Mouse (Mus musculus) gastrocnemius, adult 18-20 months (tissue): ENCODE measurements around the gene Aifm2. TPM values are rescaled to one million over a fixed set of nuclear protein-coding genes. Genes with fewer than 3 reads are reported as not detected.

Experiments used
- DNase-seq: peaks from one replicate; pipeline ENCODE4 v3.0.0; 2021; ENCODE audit warnings: low spot score
- total RNA-seq, 2 experiments: library from RNA; stranded (reverse); gene quantifications; 2 replicates each; pipeline ENCODE4 v1.2.3; 2021

Gene Aifm2
- total RNA-seq, 2 experiments from 2014 or later = 12.4 to 15.2 TPM

DNA sequence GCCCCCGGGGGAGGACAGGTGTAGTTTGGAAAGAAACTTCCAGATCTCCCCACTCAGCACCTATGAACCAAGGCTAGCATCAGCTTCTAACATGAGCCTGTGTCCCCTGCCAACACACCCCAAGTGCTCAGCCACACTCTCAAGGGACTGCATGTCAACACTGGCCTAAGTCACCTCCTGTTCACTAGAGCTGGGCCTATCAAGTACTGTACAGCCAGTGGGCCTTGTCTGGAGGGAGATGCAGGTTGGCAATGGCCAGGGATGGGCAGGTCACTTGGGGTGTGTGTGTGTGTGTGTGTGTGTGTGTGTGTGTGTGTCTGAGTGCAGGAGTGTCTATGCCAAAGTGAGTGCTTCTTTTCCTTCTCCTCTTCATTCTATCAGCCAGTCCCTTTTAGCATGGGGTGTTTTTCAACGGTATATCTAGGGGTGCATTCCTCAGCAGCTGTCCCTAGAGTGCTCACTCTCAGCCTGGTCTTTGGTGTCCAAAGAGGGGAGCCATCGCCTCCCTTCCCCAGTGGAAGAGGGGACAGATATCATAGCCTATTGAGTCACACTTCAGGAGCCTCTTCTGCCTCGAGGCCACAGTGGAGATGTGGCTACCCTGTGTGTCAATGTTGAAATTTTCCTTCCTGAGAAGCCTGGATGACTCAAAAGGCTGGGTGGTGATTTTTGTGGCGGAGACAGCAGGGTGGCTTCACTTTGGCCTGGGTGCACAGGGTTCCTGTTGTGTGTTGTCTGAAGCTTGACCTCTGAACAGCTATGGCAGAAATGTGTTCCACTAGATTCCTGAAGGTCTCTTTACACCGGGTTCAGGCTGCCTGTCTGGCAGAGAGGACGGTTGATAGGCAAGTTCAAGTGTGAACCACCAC, 1.2 kb downstream of the Aifm2 start:
- DNase-seq = no peak

DNA sequence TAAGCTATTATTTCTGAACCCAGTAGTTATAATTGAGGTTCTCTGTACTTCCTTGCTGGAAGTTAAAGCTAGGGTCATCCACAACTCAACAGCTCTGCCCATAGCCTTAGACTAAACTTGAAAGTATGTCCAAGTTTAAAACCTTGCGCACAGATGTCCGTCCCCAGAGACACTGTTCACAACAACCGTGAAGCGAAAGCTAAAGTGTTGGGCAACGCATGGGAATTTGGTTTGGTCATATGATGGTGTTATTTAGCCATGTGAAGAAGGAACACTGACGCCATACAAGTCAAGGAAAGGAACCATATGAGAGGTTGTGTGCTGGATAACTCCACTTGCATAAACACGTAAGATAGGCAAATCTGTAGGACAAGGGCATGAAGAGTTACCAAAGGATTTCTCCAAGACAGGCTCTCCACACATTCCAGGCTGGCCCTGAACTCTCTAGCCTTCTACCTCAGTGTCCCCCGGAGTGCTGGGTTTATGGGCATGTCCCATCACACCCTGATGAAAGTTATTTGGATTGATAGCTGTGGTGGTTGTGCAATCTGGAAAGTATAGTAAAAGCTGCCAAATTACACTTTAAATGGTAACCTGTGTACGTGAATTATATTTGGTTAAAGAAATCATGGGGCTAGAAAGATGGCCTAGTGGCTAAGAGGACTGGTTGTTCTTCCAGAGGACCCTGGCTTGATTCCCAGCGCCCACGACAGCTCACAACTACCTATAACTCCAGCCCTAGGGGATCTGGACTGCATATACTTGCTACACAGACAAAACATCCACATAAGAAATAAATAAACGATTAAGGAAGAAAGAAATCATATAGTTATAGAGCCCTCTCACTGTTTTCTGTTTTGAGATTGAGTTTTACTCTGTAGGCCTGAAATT, 2.6 kb downstream of the Aifm2 start:
- DNase-seq = no peak

DNA sequence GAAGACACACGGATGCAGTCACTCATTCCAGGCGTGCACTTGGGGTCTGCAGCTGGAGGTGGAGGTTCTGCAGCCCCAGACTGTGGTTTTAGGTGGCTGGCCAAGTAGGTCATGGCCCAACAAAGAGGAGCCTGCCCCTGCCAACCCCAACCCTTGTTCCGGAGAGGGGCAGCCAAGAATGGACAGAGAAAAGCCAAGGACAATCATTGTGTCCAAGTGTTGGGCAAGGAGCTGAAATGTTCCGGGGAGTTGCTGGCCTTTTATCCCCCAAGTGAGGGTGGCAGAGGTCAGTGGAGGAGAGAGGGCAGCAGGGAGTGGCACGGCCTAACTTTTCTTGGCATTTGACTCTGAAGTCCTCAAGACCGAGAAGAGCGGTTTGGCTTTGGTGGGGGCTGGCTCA, 5.3 kb downstream of the Aifm2 start:
- no peak for DNase-seq

DNA sequence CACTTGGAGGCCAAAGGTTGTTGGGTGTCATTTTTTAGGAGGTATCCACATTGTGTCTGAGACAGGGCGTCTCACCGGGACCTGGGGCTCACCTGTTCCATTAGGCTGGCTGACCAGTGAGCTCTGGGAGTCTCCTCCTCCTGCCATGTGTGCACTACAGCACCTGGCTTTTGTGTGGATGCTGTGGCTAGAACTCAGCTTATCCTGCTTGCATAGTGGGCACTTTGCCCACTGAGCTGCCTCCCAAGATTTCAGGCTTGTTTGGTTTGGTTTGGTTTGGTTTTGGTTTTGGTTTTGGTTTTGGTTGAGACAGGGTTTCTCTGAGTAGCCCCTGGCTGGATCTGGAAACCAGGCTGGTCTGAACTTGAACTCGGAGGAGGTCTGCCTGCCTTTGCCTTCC, 7.2 kb downstream of the Aifm2 start:
- DNase-seq = no peak

DNA sequence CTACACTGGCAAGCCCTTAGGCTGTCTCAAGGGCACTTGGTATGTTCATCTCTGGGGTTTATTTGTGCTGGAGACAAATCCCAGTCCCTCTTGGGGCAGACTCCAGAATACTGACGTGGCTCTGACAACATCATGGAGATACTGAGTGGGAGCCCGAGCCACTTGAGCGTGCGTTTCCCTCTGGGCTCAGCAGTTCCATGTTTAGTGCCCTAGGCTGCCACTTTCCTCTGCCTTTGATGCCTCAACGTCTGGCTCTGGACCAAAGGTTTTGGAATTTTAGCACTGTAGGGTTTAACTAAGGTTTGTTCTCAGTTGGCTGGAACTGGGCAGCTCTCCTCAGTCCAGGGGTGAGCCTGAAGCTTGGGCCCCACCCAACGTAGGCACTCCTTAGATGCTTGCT, 8.2 kb downstream of the Aifm2 start:
- no peak for DNase-seq

DNA sequence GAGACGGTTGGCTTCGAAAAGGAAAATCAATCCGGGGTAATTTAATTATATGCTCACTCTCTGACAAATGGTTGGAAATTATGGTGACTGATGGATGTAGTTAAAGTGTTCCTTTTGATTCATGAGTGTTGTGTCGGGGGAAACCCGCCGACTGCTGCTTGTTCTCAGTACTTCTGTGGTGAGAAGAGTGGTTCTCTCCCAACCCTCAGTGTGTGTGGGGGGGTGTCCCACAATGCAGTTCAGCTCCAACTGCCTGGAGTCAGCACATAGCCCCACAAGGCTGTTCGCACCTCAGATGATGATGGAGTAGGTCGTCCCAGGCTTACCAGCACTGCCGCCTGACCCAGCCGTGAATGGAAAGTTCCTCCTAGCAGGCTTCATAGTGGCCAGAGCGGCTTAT, 14.1 kb downstream of the Aifm2 start:
- DNase-seq = no peak

DNA sequence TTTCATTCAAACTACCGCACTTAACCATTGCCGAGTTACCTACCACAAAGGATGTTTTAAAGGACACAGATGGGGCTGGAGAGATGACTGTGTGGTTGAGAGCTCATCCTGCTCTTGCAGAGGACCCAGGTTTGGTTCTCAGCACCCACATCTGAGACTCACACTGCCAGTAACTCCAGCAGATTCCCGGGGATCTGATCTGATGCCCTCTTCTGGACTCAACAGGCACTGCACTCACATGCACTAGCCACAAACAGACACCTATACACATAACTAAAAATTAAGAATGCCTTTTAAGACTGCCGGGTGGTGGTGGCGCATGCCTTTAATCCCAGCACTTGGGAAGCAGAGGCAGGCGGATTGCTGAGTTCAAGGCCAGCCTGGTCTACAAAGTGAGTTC, 15.1 kb downstream of the Aifm2 start:
- DNase-seq = no peak

DNA sequence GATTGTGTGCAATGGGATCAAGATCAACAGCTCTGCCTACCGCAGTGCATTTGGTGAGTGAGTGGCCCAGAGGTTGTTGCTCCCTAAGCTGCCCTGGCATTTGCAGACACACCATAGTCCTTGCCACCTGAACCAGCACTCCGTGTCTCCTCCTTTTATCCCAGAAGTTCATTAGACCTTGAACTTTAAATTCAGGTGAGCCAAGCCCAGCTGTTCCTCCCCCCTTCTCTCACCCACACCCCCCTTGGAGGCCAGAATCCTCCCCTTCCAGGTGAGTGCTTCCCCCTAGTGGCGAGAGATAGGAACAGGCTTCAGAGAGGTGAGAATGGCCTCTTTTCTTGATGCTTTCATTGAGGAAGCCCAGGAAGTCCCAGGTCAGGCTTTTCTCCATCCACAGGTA, 19.3 kb downstream of the Aifm2 start:
- DNase-seq = peak; percentile 35

DNA sequence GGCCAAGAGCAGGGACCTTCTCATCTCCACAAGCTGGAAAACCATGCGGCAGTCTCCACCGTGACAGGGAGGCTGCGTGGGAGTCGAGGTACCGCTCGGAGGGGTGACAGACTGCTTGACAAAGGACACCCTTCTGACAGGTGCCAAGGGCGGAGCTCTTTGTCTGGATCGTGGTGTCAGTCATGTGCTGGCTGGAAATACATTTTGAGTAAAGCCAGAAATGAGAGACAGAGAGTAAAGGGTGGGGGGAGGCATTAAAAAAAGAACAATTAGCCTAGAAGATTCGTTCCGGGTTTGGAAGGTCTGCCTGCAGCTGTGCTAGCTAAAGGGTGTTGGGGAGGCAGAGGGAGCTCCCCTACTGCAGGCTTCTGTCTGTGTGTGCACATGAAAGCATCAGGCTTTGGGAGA, 21.6 kb downstream of the Aifm2 start:
- DNase-seq = no peak

DNA sequence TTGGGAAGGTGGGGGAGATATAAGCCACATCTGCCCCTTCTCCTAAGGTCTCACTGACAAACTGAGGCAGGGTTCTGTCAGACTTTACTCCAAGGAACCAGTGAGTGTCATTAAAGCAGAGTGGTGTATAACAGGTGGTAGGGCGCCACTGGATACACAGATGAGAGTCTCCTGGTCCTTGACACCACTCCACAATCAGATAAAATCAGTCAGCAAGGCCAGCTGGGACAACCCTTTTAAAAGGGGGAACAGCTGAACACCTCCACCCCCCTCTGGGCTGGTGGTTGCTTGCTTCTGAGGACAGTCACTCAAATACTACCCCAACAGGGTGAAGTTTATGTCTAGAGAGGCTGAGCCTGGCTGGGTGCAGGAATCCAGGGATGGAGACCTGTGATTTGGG, 22.5 kb downstream of the Aifm2 start:
- no peak for DNase-seq

DNA sequence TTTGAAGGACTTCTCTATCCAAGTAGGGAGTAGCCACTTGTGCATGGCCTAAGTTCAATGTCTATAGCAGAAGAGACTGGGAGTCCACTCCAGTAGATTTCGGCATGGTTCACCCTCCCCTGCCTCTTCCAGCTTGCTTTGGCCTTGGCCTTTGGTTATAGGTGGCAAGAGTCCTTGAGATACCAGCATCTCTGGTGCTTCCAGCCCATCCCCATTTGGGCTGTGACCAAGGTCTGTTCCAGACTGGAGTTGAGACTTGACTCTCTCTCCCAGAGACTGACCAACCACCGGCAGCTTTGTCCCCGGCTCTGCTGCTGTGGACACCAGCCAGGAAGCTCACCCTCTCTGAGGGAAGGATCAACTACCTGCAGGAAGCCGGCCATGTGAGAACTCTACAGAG, 23.1 kb downstream of the Aifm2 start:
- no peak for DNase-seq

DNA sequence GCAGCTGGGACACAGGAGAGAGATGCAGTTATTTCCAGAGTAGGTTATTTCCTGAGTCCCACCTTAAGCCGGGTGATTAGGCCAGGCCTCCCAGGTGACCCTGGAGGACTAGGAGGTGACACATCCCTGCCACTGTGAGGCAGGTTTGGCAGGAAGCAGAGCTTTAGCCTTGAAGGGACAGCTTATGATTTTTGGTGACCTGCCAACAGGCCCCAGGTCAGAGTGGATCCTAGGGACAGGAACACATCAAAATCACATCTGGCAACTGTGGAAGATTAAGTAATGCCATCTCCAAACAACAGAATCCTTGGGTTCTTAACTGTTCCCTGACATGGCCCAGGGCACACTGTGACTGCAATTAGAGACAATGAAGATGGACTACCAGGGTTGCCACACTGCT, 26.2 kb downstream of the Aifm2 start:
- DNase-seq = no peak

DNA sequence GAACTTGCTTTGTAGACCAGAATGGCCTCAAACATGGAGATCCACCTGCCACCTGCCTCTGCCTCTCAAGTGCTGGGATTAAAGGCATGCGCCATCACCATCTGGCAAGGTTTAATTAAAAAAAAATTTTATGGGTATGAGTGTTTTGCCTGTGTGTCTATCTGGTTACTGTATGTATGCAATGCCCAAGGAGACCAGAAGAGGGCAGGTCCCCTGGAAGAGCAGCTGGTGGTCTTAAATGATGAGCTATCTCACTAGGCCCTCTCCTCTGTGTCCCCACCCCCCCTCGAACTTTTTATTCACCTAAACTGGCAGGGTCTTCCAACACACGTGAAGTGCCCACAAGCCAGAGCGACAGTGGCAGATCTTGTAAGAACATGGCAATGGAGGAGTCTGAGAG, 26.8 kb downstream of the Aifm2 start:
- no peak for DNase-seq

DNA sequence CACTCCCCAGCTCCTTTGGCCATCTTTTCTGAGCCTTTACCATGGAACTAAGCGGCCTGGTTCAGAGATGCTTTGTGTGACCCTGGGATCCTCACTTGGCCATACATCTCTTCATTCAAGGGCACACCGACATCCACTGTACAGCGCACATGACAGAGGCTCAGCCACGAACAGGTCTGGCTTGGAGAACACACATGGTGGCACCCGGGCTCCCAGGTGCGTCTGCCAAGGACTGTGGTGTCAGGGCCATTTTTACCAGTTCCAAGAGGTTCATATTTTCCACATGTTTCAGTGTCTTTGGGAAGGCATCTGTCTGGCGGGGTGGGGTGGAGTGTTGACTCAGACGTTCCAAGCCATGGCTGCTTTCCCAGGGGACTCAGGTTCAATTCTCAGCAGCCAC, 27.3 kb downstream of the Aifm2 start:
- no peak for DNase-seq

DNA sequence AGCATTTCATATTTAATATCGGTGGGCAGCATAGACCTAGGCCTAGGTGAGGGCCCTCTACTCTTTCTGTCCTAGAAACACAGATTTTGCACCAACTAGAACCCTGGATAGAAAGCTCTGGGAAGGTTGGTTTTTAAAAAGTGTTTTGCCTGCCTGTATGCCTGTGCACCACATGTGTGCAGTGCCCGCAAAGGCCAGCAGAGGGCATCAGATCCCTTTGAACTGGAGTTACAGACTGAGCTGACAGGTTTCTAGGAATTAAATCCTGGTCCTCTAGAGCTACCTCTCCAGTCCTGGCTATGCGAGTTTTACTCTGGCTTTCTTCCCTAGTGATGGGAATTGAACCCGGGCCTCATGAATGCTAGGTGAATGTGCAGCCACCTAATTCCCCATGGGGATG, 30.1 kb downstream of the Aifm2 start:
- no peak for DNase-seq

DNA sequence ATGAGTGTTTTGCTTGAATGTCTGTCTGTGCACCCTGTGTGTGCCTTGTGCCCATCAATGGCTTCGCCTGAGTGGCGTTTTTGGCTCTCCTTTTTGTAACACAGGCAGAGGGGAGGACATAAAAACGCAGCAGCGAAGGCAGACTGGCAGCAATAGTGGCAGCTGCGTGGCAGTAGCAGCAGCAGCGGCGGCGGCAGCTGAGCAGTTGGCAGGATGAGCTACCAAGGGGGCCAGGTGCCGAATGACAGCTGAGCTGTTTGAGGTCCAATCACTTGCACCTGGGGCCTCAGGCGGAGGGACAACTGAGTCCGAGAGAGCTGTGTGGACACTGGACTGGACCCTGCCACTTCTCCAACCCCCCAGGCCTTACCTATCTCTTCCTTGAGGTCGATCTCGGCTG, 32.2 kb downstream of the Aifm2 start:
- DNase-seq = no peak

DNA sequence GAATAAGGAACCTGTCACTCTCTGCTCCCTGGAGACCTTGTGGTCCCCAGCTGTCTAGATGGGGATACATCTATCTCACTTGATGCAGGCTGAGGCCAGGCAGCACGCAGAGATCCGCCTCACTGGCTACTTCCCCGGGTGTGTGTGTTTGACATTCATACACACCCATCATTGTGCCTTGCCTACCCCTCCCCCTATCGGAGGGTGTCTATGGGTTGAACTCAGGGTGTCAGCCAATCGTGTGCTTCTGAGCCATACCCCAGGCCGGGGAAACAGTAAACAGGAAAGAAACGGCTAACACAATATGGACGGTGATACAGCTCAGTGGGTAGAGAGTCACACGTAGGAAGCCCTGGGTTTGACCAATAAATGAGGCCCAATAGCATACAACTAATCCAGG, 35.0 kb downstream of the Aifm2 start:
- DNase-seq = no peak

DNA sequence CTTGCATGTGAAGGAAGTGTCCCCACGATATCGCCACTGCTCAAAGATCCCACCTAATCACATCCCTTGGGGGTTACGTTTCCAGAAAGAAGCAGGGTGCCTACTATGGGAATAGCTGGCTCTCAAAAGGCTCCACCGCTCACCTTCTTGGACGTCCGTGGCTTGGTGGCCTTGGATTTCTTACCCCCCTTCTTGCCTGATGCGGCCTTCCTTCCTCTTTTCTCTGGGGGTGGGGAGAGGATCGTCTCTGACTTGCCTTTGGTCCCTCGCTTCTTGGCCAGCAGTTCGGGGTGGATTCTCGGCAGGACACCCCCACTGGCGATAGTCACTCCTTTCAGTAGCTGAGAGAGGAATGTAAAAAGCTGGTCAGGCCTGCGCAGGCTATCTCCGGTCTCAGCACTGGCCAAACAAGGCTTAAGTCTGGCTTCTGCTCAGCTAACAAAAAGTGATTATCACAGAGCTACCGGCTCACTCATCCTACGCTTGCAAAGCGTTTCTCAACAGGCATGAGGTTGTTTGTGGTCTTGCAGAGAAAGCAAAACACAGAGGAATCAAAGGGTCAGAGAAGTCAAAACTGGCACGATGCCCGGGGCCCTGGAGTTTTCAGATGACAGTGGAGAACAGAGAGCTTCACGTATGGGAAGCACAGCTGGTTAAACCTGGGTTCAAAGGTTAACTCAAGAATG, 36.6 kb downstream of the Aifm2 start:
- DNase-seq = no peak

DNA sequence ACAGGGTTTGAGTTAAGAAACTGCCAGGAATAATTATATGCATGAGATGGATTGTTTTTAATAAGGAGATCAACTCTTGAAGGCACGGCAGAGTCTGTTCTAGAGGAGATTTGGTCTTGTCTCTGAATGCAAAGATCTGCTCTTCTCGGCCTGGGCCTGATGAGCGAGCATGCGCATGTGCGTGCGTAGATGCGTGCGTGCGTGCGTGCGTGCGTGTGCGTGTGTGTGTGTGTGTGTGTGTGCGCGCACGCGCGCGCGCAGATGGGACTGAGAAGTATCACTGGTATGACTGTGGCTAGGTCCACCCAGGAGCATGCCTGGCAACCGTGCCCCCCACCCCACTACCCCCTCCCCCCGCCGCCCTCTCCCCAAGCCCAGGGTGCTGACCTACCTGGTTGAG, 38.0 kb downstream of the Aifm2 start:
- no peak for DNase-seq

DNA sequence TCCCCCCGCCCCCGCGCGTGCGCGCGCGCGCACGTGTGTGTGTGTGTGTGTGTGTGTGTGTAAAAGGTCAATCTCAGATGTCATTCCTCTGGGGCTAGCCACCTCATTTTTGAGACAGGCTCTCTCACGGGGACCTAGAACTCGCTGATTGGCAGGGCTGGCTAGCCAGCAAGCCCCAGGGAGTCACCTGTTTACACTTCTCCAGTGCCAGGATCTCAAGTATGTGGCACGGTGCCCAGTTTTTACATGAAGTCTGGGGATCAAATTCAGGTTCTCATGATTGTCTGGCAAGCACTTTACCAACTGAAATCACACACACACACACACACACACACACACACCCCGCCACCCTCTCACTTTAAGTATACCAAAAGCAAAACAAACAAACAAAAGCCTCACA, 42.0 kb downstream of the Aifm2 start:
- peak; percentile 68 for DNase-seq

DNA sequence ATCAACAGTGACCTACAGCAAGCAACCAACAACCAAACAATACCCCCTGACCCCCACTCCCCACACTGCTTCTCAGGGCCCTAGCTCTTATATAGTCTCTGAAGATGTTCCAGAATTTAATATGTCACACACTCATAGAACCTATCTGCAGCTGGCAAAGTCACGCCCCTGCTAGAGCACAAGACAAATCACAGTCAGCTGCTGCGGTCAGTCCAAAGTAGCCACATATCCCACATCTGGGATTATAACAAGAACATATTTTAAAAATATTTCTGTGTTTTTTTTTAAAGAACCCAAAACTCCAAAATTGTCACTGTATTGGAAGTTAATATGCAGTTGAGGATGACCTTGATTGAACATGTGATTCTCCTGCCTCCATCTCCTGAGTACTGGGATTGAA, 43.8 kb downstream of the Aifm2 start:
- DNase-seq = no peak

DNA sequence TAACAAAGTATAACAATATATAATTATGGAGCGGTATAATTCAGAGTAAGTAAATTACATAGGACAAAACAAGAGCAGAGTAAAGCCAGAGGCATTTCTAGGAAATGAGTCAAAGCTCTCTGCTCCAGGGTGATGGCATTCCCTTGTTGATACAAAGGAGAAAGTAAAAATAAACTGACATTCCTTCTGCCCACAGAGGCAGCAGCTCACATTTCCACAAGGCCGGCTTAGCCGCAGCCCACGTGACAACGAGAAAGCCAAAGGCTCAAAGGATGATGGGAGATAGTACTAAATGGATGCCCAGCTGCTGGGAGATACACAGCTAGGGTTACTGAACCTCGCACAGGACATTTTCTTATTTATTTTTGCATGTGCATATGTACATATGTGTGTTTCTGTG, 44.8 kb downstream of the Aifm2 start:
- peak; percentile 21 for DNase-seq
